Mouse (Mus musculus) embryonic facial prominence, embryonic 10.5 days (tissue): ENCODE measurements at regions not wholly inside any gene's neighbourhood (a gene's known extent, or its start where the extent isn't known, plus 50 kb on each side); places are given as distances from the start of the nearest gene placed in this dataset.
A peak's percentile ranks its signal among the peaks of the same experiment; 100 is the strongest.

Source experiments
- DNase-seq: peaks from one replicate; pipeline ENCODE4 v3.0.0-alpha.2; 2017; ENCODE audit warnings: low spot score
- H3K27ac ChIP-seq: fragments of 300-500 bp; sonication (generic); replicated peaks from 2 replicates; pipeline ENCODE4 v1.5.1; 2016; ENCODE audit warnings: mild to moderate bottlenecking
- H3K27me3 ChIP-seq: fragments of 300-500 bp; sonication (generic); replicated peaks from 2 replicates; pipeline ENCODE4 v1.6.1; 2016; ENCODE audit warnings: low read depth, mild to moderate bottlenecking; ENCODE audit not compliant: poor library complexity, severe bottlenecking
- H3K36me3 ChIP-seq: fragments of 300-500 bp; sonication (generic); replicated peaks from 2 replicates; pipeline ENCODE4 v1.6.1; 2016; ENCODE audit warnings: mild to moderate bottlenecking, moderate library complexity
- H3K4me1 ChIP-seq: fragments of 300-500 bp; sonication (generic); 2 replicates; pipeline ENCODE4 v1.6.1; 2016
- H3K4me3 ChIP-seq: fragments of 300-500 bp; sonication (generic); 2 replicates; pipeline ENCODE4 v1.5.1; 2016; ENCODE audit warnings: mild to moderate bottlenecking, moderate library complexity
- H3K9me3 ChIP-seq: fragments of 300-500 bp; sonication (generic); 2 replicates; pipeline ENCODE4 v1.6.1; 2016; ENCODE audit warnings: mild to moderate bottlenecking
- WGBS: fragments of 180-500 bp; shearing (Covaris S2); methylation state at CpG from one replicate; pipeline ENCODE4 v1.1.7; 2016; 5-methylcytosine and 5-hydroxymethylcytosine counted together

- Histone ChIP-seq H3K4me1 (peaks cover 17% of the 10 kb centered on the region), H3K36me3 (no peaks in the 10 kb centered on the region), H3K27me3 (no peaks in the 10 kb centered on the region), H3K4me3 (no peak overlapping the region), H3K27ac (peak overlapping the region; percentile 63; the same call in 1 of the 2 replicates), H3K9me3 (no peaks in the 10 kb centered on the region)
- DNase-seq: no peak
- WGBS: 54% methylated on average over 4 of the region's 4 CpGs
Measured at GRCm38 (mm10) chr16:93380117-93380516, 223.7 kb downstream of the Setd4 start.

- Histone ChIP-seq H3K4me3 (no peak overlapping the region), H3K36me3 (no peaks in the 10 kb centered on the region), H3K4me1 (peaks cover 17% of the 10 kb centered on the region), H3K27ac (no peak overlapping the region), H3K27me3 (no peaks in the 10 kb centered on the region), H3K9me3 (no peaks in the 10 kb centered on the region)
- 72% methylated on average over 6 of the region's 6 CpGs for WGBS
- no peak for DNase-seq
Measured at GRCm38 (mm10) chr16:93379611-93380010, 224.3 kb downstream of the Setd4 start.

GRCm38 (mm10) chr16:93374669-93375068 lies 229.2 kb downstream of the Setd4 start:
- no peak overlapping the region for H3K27ac ChIP-seq
- H3K4me3 ChIP-seq: no peak overlapping the region
- 84% methylated on average over 6 of the region's 6 CpGs for WGBS
- no peaks in the 10 kb centered on the region for H3K9me3 ChIP-seq
- no peaks in the 10 kb centered on the region for H3K36me3 ChIP-seq
- H3K27me3 ChIP-seq: no peaks in the 10 kb centered on the region; the same call in 1 of the 2 replicates
- DNase-seq: no peak
- peaks cover 4% of the 10 kb centered on the region for H3K4me1 ChIP-seq

GRCm38 (mm10) chr16:93369766-93370146 lies 234.1 kb downstream of the Setd4 start:
- 76% methylated on average over 10 of the region's 10 CpGs for WGBS
- no peaks in the 10 kb centered on the region for H3K36me3 ChIP-seq
- H3K27me3 ChIP-seq: no peaks in the 10 kb centered on the region; the same call in 1 of the 2 replicates
- no peaks in the 10 kb centered on the region for H3K9me3 ChIP-seq
- DNase-seq: no peak
- no peak overlapping the region; the same call in 1 of the 2 replicates for H3K27ac ChIP-seq
- H3K4me3 ChIP-seq: no peak overlapping the region
- H3K4me1 ChIP-seq: peaks cover 12% of the 10 kb centered on the region

GRCm38 (mm10) chr16:93368824-93369765 lies 234.8 kb downstream of the Setd4 start:
- Histone ChIP-seq H3K9me3 (no peaks in the 10 kb centered on the region), H3K4me3 (no peak overlapping the region), H3K4me1 (peaks cover 12% of the 10 kb centered on the region), H3K27me3 (no peaks in the 10 kb centered on the region; the same call in 1 of the 2 replicates), H3K36me3 (no peaks in the 10 kb centered on the region), H3K27ac (no peak overlapping the region)
- WGBS: 61% methylated on average over 21 of the region's 21 CpGs
- peak; percentile 22 for DNase-seq

DNA sequence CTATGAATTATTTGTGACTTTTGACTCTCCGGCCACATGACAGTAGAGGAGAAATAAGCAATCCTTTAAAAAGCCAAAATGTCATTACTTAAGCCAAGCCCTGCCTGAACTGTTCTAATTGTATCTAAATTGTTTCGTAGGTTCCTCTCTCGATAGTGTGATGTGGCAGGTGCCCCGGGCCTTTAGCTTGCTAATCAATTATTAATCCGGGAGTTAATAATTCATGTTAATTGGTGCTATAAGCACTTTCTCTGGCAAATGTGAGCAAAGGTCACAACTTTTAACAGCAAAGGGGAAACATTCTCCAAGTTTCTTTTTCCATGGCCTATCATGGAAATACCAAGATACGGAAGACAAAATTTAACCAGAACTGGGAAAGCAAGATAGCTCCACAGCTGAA lies 235.9 kb downstream of the Setd4 start:
- Histone ChIP-seq H3K27me3 (no peaks in the 10 kb centered on the region; the same call in 1 of the 2 replicates), H3K27ac (no peak overlapping the region)
- WGBS: 93% methylated on average over 6 of the region's 6 CpGs

GRCm38 (mm10) chr16:93367246-93367805 lies 236.5 kb downstream of the Setd4 start:
- no peaks in the 10 kb centered on the region; the same call in 1 of the 2 replicates for H3K27me3 ChIP-seq
- H3K27ac ChIP-seq: no peak overlapping the region
- no peaks in the 10 kb centered on the region for H3K36me3 ChIP-seq
- 88% methylated on average over 8 of the region's 8 CpGs for WGBS
- no peaks in the 10 kb centered on the region for H3K9me3 ChIP-seq
- no peak for DNase-seq
- H3K4me3 ChIP-seq: no peak overlapping the region
- peaks cover 12% of the 10 kb centered on the region for H3K4me1 ChIP-seq

More for the DNA sequence above, 235.9 kb downstream of the Setd4 start:
- H3K4me3 ChIP-seq: no peak overlapping the region
- H3K9me3 ChIP-seq: no peaks in the 10 kb centered on the region
- DNase-seq: no peak
- H3K4me1 ChIP-seq: peaks cover 12% of the 10 kb centered on the region
- no peaks in the 10 kb centered on the region for H3K36me3 ChIP-seq

- WGBS: 81% methylated on average over 5 of the region's 5 CpGs
- peaks cover 12% of the 10 kb centered on the region for H3K4me1 ChIP-seq
- H3K36me3 ChIP-seq: no peaks in the 10 kb centered on the region
- H3K27me3 ChIP-seq: no peaks in the 10 kb centered on the region; the same call in 1 of the 2 replicates
- H3K4me3 ChIP-seq: no peak overlapping the region
- DNase-seq: no peak
- H3K27ac ChIP-seq: no peak overlapping the region
- no peaks in the 10 kb centered on the region for H3K9me3 ChIP-seq
Measured at GRCm38 (mm10) chr16:93366383-93366941, 237.4 kb downstream of the Setd4 start.

DNA sequence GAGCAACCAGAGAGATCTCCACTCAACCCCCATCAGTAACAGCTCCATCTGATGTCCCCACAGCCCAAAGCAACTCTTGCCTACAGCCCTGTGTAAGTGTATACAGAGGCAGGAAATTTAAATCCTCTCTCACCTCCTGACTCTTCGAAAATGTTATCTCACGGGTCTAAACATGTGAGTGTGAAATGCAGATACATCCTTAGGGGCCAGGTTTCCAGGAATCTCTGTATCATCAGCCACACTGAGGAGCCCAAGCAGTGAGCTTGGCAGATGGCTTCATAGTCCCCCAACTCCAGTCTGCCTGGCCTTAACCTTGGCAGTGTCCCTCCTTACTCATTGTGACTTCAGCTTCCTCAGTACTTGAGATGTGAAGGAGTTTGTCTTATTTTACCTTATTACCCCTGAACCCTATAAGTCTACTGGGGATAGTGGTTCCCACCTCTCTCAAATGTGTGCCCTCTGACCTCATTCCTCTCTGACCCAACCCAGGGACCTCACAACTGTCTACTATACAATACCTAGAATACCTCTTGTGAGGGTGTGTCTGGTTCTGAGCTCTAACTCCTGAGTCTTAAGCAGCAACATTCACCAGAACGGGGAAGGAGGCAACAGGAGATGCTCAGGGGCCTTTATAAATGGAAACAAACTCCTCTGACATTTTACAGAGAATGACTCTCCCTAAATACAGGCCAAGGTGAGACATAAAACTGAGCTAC lies 238.5 kb downstream of the Setd4 start:
- Histone ChIP-seq H3K27ac (no peak overlapping the region), H3K27me3 (no peaks in the 10 kb centered on the region; the same call in 1 of the 2 replicates), H3K4me3 (no peak overlapping the region), H3K36me3 (no peaks in the 10 kb centered on the region), H3K9me3 (no peaks in the 10 kb centered on the region), H3K4me1 (peaks cover 12% of the 10 kb centered on the region)
- no peak for DNase-seq
- WGBS: 74% methylated on average over 3 of the region's 3 CpGs

DNA sequence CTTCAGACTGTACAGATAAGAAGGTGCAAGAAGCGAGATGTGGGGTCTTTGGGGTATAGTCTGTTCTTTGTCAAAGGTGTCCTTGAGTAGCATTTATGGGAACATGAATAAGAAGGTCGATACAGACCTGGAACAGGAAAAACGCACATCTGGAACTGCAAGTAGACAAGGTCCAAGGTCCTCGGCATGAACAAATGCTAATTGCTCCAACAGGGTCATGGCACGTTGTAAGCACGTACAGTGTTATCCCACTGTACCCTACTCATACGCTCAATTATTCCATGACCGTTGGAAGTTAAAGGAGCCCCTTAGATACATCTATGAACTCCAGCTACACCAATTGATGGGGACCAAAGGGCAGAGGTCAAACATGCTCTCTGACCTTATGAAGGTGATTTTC lies 244.1 kb downstream of the Setd4 start:
- H3K9me3 ChIP-seq: no peaks in the 10 kb centered on the region
- H3K4me1 ChIP-seq: peaks cover 2% of the 10 kb centered on the region; the same call in 1 of the 2 replicates
- 88% methylated on average over 8 of the region's 8 CpGs for WGBS
- H3K36me3 ChIP-seq: no peaks in the 10 kb centered on the region
- H3K27ac ChIP-seq: no peak overlapping the region
- no peak for DNase-seq
- no peak overlapping the region for H3K4me3 ChIP-seq
- no peaks in the 10 kb centered on the region for H3K27me3 ChIP-seq

DNA sequence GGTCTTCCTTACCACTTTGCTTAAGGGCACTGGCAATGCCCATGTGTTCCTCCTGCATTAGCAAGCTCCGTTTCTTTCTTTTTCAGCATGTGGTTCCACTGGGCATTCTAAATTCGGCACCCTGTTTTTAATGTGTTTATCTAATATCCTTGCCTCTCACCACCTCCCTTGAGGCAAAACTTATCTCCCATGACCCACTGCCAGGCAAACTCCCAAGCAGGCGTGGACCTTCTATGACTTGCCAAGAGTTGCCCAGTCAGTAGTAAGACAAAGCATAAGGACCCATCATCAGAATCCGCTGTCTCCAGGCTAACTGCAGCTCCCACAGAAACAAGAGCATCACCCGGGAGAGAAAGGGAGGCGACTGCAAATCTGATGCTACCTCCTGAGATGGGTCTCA lies 245.2 kb downstream of the Setd4 start:
- Histone ChIP-seq H3K36me3 (no peaks in the 10 kb centered on the region), H3K4me3 (no peak overlapping the region), H3K27me3 (no peaks in the 10 kb centered on the region), H3K4me1 (peaks cover 6% of the 10 kb centered on the region; the same call in 1 of the 2 replicates), H3K27ac (no peak overlapping the region), H3K9me3 (no peaks in the 10 kb centered on the region)
- DNase-seq: no peak
- 87% methylated on average over 6 of the region's 6 CpGs for WGBS

DNA sequence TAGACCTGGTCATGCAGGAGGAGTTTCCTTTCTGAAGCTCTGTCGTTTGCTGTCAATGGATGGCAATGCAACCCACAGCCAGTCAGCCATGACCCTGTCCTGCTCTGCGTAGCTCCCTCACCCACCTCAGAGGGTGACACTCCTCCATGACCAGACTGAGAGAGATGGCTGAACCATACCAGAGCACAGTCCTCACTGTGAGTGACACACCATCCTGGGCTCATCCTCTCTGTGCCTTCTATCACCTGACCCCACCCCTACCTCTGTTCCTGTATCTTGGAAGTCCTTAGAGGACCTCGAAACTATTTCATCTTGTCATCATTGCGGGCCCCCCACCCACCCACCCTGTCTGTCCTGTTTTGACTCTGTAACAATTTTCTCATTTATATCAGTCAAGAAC lies 245.7 kb downstream of the Setd4 start:
- WGBS: 82% methylated on average over 4 of the region's 4 CpGs
- Histone ChIP-seq H3K27ac (no peak overlapping the region), H3K36me3 (no peaks in the 10 kb centered on the region), H3K27me3 (no peaks in the 10 kb centered on the region), H3K4me3 (no peak overlapping the region), H3K4me1 (peaks cover 6% of the 10 kb centered on the region; the same call in 1 of the 2 replicates), H3K9me3 (no peaks in the 10 kb centered on the region)
- no peak for DNase-seq
